Comparison of ENCODE assay signal across 8 mouse cellular contexts in genomic region chr19:45007021-45007420, GRCm38 (mm10). TPM values are rescaled to one million over a fixed set of nuclear protein-coding genes. Genes with fewer than 3 reads are reported as not detected.
DNase-seq lines count a peak whose midpoint lies in the region; ATAC-seq and TF ChIP-seq lines count a peak whose summit lies in the region.

No protein-coding gene starts in this region.

- peak overlapping the region; percentile 99 for H3K4me3 ChIP-seq in heart, embryonic 13.5 days
- peak overlapping the region; percentile 96 for H3K4me3 ChIP-seq in G1E (ENCODE audit: low read depth, low read length)
- H3K4me3 ChIP-seq in forebrain, embryonic 15.5 days = peak overlapping the region; percentile 89
- H3K4me3 ChIP-seq in macrophage (ENCODE audit: inconsistent target) = peak overlapping the region; percentile 67

- peaks cover 18% of the 10 kb centered on the region; the same call in 1 of the 2 replicates for H3K79me2 ChIP-seq in macrophage (ENCODE audit: inconsistent target)

- H3K27ac ChIP-seq in heart, embryonic 13.5 days (replicated peaks) = peak overlapping the region; percentile 88
- peak overlapping the region; percentile 34 for H3K27ac ChIP-seq in forebrain, embryonic 15.5 days (replicated peaks)
- H3K27ac ChIP-seq in macrophage = peak overlapping the region; percentile 65

- intact Hi-C loops in left cerebral cortex, postnatal 25 days (cut with DNase I) = no loop called here

- ATAC-seq in heart, embryonic 13.5 days (ENCODE audit: extremely low read depth, insufficient number of reproducible peaks, low FRiP score, low TSS enrichment) = no peak
- no peak for ATAC-seq in G1E (ENCODE audit: extremely low read depth, insufficient number of reproducible peaks, low FRiP score, poor library complexity, severe bottlenecking)
- ATAC-seq in forebrain, embryonic 15.5 days (replicated peaks) = no peak

- H3K4me2 ChIP-seq in heart, embryonic 13.5 days = peak overlapping the region; percentile 95
- H3K4me2 ChIP-seq in forebrain, embryonic 15.5 days (replicated peaks) = peak overlapping the region; percentile 89

- H3K9ac ChIP-seq in heart, embryonic 13.5 days = peak overlapping the region; percentile 93
- peak overlapping the region; percentile 80 for H3K9ac ChIP-seq in forebrain, embryonic 15.5 days (replicated peaks)

- 38% methylated on average over 17 of the region's 17 CpGs for WGBS in heart, embryonic 13.5 days
- 36% methylated on average over 17 of the region's 17 CpGs for WGBS in forebrain, embryonic 15.5 days
- 32% methylated on average over 16 of the region's 17 CpGs for WGBS in macrophage (ENCODE audit: missing documents)

- no peaks in the 10 kb centered on the region for H3K9me3 ChIP-seq in heart, embryonic 13.5 days
- H3K9me3 ChIP-seq in G1E (replicated peaks) = no peaks in the 10 kb centered on the region
- H3K9me3 ChIP-seq in forebrain, embryonic 15.5 days = no peaks in the 10 kb centered on the region

- H3K4me1 ChIP-seq in heart, embryonic 13.5 days = peaks cover 29% of the 10 kb centered on the region
- peaks cover 63% of the 10 kb centered on the region for H3K4me1 ChIP-seq in G1E (ENCODE audit: insufficient read depth, low read depth, low read length)
- peaks cover 35% of the 10 kb centered on the region for H3K4me1 ChIP-seq in forebrain, embryonic 15.5 days

- TF ChIP-seq CTCF in G1E (IDR thresholded peaks at IDR 0.05; ENCODE audit: low read depth, low read length) = no peak

- no peaks in the 10 kb centered on the region for H3K27me3 ChIP-seq in heart, embryonic 13.5 days (replicated peaks)
- H3K27me3 ChIP-seq in G1E (ENCODE audit: insufficient read depth, low read length) = no peaks in the 10 kb centered on the region
- no peaks in the 10 kb centered on the region for H3K27me3 ChIP-seq in forebrain, embryonic 15.5 days

- DNase-seq in heart, postnatal 4 days = no peak
- DNase-seq in G1E (ENCODE audit: low spot score) = peak; percentile 34
- DNase-seq in thymus, postnatal 25 days = no peak
- no peak for DNase-seq in left cerebral cortex, adult 18-20 months (ENCODE audit: low spot score in 2 of 2)
- DNase-seq in left cerebral cortex, postnatal 25 days (ENCODE audit: low spot score in 2 of 2) = no peak

- H3K36me3 ChIP-seq in heart, embryonic 13.5 days = peaks cover 67% of the 10 kb centered on the region
- peaks cover 83% of the 10 kb centered on the region for H3K36me3 ChIP-seq in G1E (replicated peaks)
- H3K36me3 ChIP-seq in forebrain, embryonic 15.5 days = peaks cover 48% of the 10 kb centered on the region
- H3K36me3 ChIP-seq in macrophage (ENCODE audit: inconsistent target) = peaks cover 36% of the 10 kb centered on the region

RNA-seq across cellular contexts. Expression of gene Mrpl43, which starts 0.8 kb away (rescaled TPM):
- 55.9 and 62.2 TPM in 2 replicates for polyA plus RNA-seq in heart, embryonic 13.5 days (2015; fragmentation: Nextera tagmentation; extraction: Ambion mirVana)
- 10 to 100 TPM; 45.3 to 45.5 TPM for total RNA-seq in heart, postnatal 4 days (2021)
- total RNA-seq in G1E (2014; fragmentation: Nextera tagmentation) (35.6 and 41.8 TPM in 2 replicates), G1E (2017) (39.7 and 42.2 TPM in 2 replicates)
- polyA plus RNA-seq in G1E (2012) (91.6 and 94.7 TPM in 2 replicates), macrophage (2018) (29.1 to 41.9 TPM (median 39.7 TPM) in 3 replicates)
- polyA plus RNA-seq in forebrain, embryonic 15.5 days (2015; fragmentation: Nextera tagmentation; extraction: Ambion mirVana) = 83.9 and 87.1 TPM in 2 replicates
- 10 to 100 TPM in 11 of 26 experiments, 1 to 10 TPM in 11, under 1 TPM in 2, not detected in 2; 0.65 to 18.5 (median 9.4) TPM for total RNA-seq in macrophage (2018; cell fraction: chromatin; rRNA removed)
- total RNA-seq in macrophage (2018; cell fraction: cytosol; rRNA removed) = 10 to 100 TPM; 24.5 to 47.7 (median 38.8) TPM
- total RNA-seq in macrophage (2018; cell fraction: nucleus; rRNA removed) = 10 to 100 TPM in 17 of 26 experiments, 1 to 10 TPM in 9; 3.6 to 27.4 (median 10.9) TPM
- total RNA-seq in left cerebral cortex, adult 18-20 months (2021) = 10 to 100 TPM; 38.9 to 44.2 TPM
- 10 to 100 TPM; 40.2 to 44.2 TPM for total RNA-seq in left cerebral cortex, postnatal 25 days (2021)

RNA-seq across cellular contexts. Expression of gene Twnk, which starts 1.6 kb away (rescaled TPM):
- 16.3 and 16.7 TPM in 2 replicates for polyA plus RNA-seq in heart, embryonic 13.5 days (2015; fragmentation: Nextera tagmentation; extraction: Ambion mirVana)
- total RNA-seq in heart, postnatal 4 days (2021) = 10 to 100 TPM; 12.3 to 14.4 TPM
- total RNA-seq in G1E (2014; fragmentation: Nextera tagmentation) (19.3 and 22.4 TPM in 2 replicates), G1E (2017) (20.4 and 22.0 TPM in 2 replicates)
- polyA plus RNA-seq in G1E (2012) (14.1 and 14.7 TPM in 2 replicates), macrophage (2018) (3.0 to 4.7 TPM (median 4.3 TPM) in 3 replicates)
- polyA plus RNA-seq in forebrain, embryonic 15.5 days (2015; fragmentation: Nextera tagmentation; extraction: Ambion mirVana) = 24.0 and 24.4 TPM in 2 replicates
- 10 to 100 TPM in 1 of 26 experiments, 1 to 10 TPM in 24, under 1 TPM in 1; 0.97 to 13.8 (median 3.2) TPM for total RNA-seq in macrophage (2018; cell fraction: chromatin; rRNA removed)
- total RNA-seq in macrophage (2018; cell fraction: cytosol; rRNA removed) = 1 to 10 TPM in 25 of 26 experiments, under 1 TPM in 1; 0.96 to 5.9 (median 3.6) TPM
- 10 to 100 TPM in 3 of 26 experiments, 1 to 10 TPM in 23; 1.9 to 12.5 (median 3.6) TPM for total RNA-seq in macrophage (2018; cell fraction: nucleus; rRNA removed)
- 10 to 100 TPM; 13.8 to 14.9 TPM for total RNA-seq in left cerebral cortex, adult 18-20 months (2021)
- total RNA-seq in left cerebral cortex, postnatal 25 days (2021) = 10 to 100 TPM; 14.0 to 15.7 TPM

RNA-seq across cellular contexts. Expression of gene Lzts2, which starts 7.2 kb away (rescaled TPM):
- polyA plus RNA-seq in heart, embryonic 13.5 days (2015; fragmentation: Nextera tagmentation; extraction: Ambion mirVana) = 39.3 and 39.9 TPM in 2 replicates
- total RNA-seq in heart, postnatal 4 days (2021) = 10 to 100 TPM; 52.6 to 68.0 TPM
- total RNA-seq in G1E (2014; fragmentation: Nextera tagmentation) (25.6 and 32.7 TPM in 2 replicates), G1E (2017) (21.7 and 28.5 TPM in 2 replicates)
- polyA plus RNA-seq in G1E (2012) (122 and 157 TPM in 2 replicates), macrophage (2018) (1.4 to 4.7 TPM (median 2.3 TPM) in 3 replicates)
- 25.7 and 27.7 TPM in 2 replicates for polyA plus RNA-seq in forebrain, embryonic 15.5 days (2015; fragmentation: Nextera tagmentation; extraction: Ambion mirVana)
- 1 to 10 TPM; 1.1 to 9.7 (median 4.8) TPM for total RNA-seq in macrophage (2018; cell fraction: chromatin; rRNA removed)
- total RNA-seq in macrophage (2018; cell fraction: cytosol; rRNA removed) = 1 to 10 TPM; 1.5 to 5.0 (median 3.4) TPM
- 10 to 100 TPM in 5 of 26 experiments, 1 to 10 TPM in 21; 2.2 to 10.8 (median 5.1) TPM for total RNA-seq in macrophage (2018; cell fraction: nucleus; rRNA removed)
- total RNA-seq in left cerebral cortex, adult 18-20 months (2021) = 10 to 100 TPM; 39.9 to 43.2 TPM
- 10 to 100 TPM; 30.8 to 32.2 TPM for total RNA-seq in left cerebral cortex, postnatal 25 days (2021)

RNA-seq across cellular contexts. Expression of gene Sema4g, which starts 18.1 kb away (rescaled TPM):
- 0.60 and 0.96 TPM in 2 replicates for polyA plus RNA-seq in heart, embryonic 13.5 days (2015; fragmentation: Nextera tagmentation; extraction: Ambion mirVana)
- total RNA-seq in heart, postnatal 4 days (2021) = 1 to 10 TPM; 1.2 to 2.0 TPM
- 0.30 TPM in 1 of 2 replicates, not detected in the other for total RNA-seq in G1E (2014; fragmentation: Nextera tagmentation)
- total RNA-seq in G1E (2017) = 0.12 and 0.22 TPM in 2 replicates
- polyA plus RNA-seq in G1E (2012) = 0.11 and 0.13 TPM in 2 replicates
- 14.4 and 15.5 TPM in 2 replicates for polyA plus RNA-seq in forebrain, embryonic 15.5 days (2015; fragmentation: Nextera tagmentation; extraction: Ambion mirVana)
- 1 to 10 TPM in 11 of 26 experiments, under 1 TPM in 14, not detected in 1; 0.08 to 2.4 (median 0.87) TPM for total RNA-seq in macrophage (2018; cell fraction: chromatin; rRNA removed)
- under 1 TPM in 5 of 26 experiments, not detected in 21; 0.03 to 0.09 (median 0.05) TPM for total RNA-seq in macrophage (2018; cell fraction: cytosol; rRNA removed)
- 1 to 10 TPM in 2 of 26 experiments, under 1 TPM in 22, not detected in 2; 0.11 to 1.5 (median 0.48) TPM for total RNA-seq in macrophage (2018; cell fraction: nucleus; rRNA removed)
- polyA plus RNA-seq in macrophage (2018) = 0.04 TPM in 1 of 3 replicates, not detected in the others
- total RNA-seq in left cerebral cortex, adult 18-20 months (2021) = 10 to 100 TPM; 17.2 to 18.4 TPM
- total RNA-seq in left cerebral cortex, postnatal 25 days (2021) = 10 to 100 TPM; 19.7 to 21.6 TPM

RNA-seq across cellular contexts. Expression of gene Pdzd7, which starts 38.5 kb away (rescaled TPM):
- polyA plus RNA-seq in heart, embryonic 13.5 days (2015; fragmentation: Nextera tagmentation; extraction: Ambion mirVana) = 0.15 TPM in 1 of 2 replicates, not detected in the other
- total RNA-seq in heart, postnatal 4 days (2021) = not detected
- total RNA-seq in G1E (2014; fragmentation: Nextera tagmentation) = not detected in 2 replicates
- total RNA-seq in G1E (2017) = 0.05 TPM in 1 of 2 replicates, not detected in the other
- polyA plus RNA-seq in G1E (2012) = 0.02 and 0.04 TPM in 2 replicates
- polyA plus RNA-seq in forebrain, embryonic 15.5 days (2015; fragmentation: Nextera tagmentation; extraction: Ambion mirVana) = 1.7 and 2.2 TPM in 2 replicates
- under 1 TPM in 4 of 26 experiments, not detected in 22; 0.19 to 0.52 (median 0.34) TPM for total RNA-seq in macrophage (2018; cell fraction: chromatin; rRNA removed)
- not detected for total RNA-seq in macrophage (2018; cell fraction: cytosol; rRNA removed)
- total RNA-seq in macrophage (2018; cell fraction: nucleus; rRNA removed) = under 1 TPM in 4 of 26 experiments, not detected in 22; 0.18 to 0.40 (median 0.28) TPM
- polyA plus RNA-seq in macrophage (2018) = not detected in 3 replicates
- total RNA-seq in left cerebral cortex, adult 18-20 months (2021) = 1 to 10 TPM; 4.3 to 5.6 TPM
- 1 to 10 TPM; 4.2 to 4.6 TPM for total RNA-seq in left cerebral cortex, postnatal 25 days (2021)

Comparison
In these comparisons a context has a peak if more than half of its experiments do, and no peak if none do; other contexts are left out.
1. H3K27ac ChIP-seq: peak in every context shown above with its lines; median percentile 88 in heart, embryonic 13.5 days; 65 in macrophage; 34 in forebrain, embryonic 15.5 days.